Mouse (Mus musculus): Measurements from ENCODE around the gene Ep400.
A peak's percentile ranks its signal among the peaks of the same experiment; 100 is the strongest.

Ep400 gene

GRCm38 (mm10) chr5:110665486-110666121, 104.9 kb downstream of the Ep400 start:
- DNase-seq (ENCODE audit: low spot score in 2 of 2): no peak

DNA sequence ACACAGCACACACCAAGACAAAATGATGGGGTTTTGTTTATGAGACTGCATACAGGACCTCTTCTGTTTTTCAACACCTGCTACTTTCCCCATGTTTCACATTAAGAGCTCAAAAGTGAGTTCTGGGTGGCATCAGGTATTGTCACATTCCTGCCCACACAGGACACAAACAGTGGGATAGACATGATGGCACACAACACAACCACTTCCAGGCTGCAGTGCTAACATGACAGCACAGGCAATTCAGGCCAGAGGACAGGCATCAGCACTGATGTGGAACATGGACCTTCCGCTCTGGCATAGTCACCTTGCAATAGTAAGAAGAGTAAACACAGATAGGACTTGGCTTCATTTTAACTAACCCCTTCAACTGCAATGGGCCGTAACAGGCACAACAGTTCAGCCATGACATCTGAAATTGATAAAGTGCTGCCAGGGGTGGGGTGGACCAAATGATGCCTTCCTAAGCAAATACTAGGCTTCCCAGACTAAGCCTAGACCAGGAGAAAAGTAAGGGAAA, 105.7 kb downstream of the Ep400 start:
- no peak for DNase-seq (ENCODE audit: low spot score in 2 of 2)

- DNase-seq (ENCODE audit: low spot score in 2 of 2): no peak
Observed at GRCm38 (mm10) chr5:110664041-110664440, 106.5 kb downstream of the Ep400 start.

DNA sequence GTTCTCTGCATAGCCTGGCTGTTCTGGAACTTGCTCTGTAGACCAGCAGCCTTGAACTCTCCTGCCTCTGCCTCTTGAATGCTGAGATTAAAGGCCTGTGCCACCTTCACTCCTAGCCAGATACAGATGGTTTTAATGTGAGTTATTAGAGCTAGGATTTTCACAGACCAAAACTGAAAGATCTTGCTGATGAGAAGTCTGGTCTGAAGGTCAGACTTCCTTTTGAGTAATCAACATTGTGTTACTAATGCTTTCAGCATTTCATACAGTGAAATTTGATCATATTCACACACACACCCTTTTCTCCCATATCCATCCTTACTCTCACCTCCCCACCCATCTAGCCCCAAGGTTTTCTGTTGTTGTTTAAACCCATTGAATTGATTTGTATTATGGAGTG, 110.8 kb downstream of the Ep400 start:
- no peak for DNase-seq (ENCODE audit: low spot score in 2 of 2)

GRCm38 (mm10) chr5:110653686-110654085, 116.8 kb downstream of the Ep400 start:
- no peak for DNase-seq (ENCODE audit: low spot score in 2 of 2)

DNA sequence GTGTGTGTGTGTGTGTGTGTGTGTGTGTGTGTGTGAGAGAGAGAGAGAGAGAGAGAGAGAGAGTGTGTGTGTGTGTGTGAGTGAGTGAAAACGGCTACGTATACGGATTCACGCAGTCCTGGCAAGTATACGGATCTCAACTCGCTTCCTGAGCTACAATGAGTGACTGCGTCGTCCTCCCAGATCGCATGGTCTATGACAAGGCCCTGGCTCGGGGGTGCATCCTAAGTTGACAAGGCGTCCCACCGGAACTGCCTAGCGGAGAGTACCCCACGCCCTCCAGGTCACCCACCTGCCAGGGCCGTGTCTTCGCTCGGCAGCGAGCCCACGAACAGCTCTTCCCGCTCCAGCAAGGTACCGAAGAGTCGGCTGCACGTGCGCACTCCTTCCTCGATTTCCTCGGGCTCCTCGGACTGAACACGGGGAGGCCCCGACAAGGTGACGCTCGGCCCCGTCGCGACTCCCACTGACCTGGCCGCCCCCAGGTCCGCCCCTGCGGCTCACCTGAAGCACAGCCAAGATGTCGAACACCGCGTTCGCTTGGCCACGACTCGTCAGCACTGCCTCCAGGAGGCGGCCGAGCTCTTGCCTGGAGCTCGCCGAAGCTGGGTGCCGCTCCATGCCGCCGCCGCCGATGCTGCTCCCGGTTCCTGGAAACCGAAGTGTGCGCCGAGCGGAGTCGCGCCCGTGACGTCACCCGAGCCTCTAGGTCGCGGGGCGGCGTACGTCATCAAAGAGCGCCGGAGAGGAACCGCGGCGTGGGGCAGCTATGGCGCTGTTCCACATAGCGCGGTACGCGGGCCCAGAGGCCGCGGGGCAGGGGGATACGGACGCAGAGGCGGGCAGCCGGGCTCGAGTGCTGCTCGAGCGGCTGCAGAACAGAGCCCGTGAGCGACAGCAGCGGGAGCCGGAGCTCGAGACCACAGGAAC, 117.5 kb downstream of the Ep400 start, which contains the start of the genes Noc4l and Ddx51:
Noc4l (minus strand) TSS at position 699 of the 930 bp plus-strand sequence.
Ddx51 (plus strand) TSS at position 733 of the 930 bp plus-strand sequence.
- DNase-seq (ENCODE audit: low spot score in 2 of 2): peak; percentile 94 to 98

GRCm38 (mm10) chr5:110646377-110646776, 124.1 kb downstream of the Ep400 start:
- no peak for DNase-seq (ENCODE audit: low spot score in 2 of 2)

DNA sequence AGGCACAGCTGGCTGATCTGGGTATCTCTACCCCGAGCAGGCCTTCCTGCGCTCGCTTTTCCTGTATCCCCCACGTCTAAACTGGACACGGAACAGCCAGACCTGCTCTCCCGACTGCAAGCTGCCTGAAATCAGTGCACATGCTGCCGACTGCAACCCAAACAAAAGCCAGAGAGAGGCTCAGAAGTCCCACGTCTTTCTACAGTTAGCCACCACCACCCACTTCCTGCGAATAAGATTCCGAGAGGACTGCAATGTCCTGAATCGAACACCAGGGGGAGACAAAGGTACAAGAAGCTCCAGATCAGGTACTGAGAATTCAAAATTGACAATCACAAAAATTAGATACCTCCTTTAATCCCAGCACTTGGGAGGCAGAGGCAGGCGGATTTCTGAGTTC, 131.1 kb downstream of the Ep400 start:
- DNase-seq (ENCODE audit: low spot score in 2 of 2): peak; percentile 53 to 65

DNA sequence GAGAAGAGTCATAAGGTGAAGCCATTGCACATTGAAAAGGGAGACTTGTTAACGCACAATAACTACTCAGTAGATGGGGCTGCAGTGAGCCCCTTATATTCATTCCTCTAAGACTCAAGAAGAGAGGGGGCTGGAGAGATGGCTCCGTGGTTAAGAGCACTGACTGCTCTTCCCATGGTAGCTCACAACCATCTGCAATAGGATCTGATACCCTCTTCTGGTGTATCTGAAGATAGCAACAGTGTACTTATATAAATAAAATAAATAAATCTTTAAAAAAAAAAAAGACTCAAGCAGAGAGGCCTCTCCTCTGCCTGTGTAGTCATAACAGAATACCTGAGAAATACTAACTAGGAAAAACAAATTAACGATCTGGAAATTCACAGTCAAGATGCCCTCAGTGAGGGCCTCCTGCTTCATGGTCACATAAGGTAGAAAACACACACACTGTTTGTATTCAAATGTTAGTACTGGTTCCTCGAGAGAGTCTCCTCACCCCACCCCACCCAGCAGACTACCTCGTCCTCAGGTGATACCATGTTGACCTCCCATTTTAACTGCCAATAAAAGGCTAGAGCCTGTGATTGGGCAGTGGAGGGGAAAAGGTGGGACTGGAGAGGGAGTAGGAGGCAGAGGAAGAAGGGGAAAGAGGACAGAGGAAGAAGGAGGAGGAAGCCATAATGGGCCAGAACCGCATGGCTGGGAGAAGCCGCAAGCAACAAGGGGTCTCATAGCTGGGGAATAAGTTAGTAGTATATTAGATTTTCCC, 132.0 kb downstream of the Ep400 start:
- no peak for DNase-seq (ENCODE audit: low spot score in 2 of 2)

DNA sequence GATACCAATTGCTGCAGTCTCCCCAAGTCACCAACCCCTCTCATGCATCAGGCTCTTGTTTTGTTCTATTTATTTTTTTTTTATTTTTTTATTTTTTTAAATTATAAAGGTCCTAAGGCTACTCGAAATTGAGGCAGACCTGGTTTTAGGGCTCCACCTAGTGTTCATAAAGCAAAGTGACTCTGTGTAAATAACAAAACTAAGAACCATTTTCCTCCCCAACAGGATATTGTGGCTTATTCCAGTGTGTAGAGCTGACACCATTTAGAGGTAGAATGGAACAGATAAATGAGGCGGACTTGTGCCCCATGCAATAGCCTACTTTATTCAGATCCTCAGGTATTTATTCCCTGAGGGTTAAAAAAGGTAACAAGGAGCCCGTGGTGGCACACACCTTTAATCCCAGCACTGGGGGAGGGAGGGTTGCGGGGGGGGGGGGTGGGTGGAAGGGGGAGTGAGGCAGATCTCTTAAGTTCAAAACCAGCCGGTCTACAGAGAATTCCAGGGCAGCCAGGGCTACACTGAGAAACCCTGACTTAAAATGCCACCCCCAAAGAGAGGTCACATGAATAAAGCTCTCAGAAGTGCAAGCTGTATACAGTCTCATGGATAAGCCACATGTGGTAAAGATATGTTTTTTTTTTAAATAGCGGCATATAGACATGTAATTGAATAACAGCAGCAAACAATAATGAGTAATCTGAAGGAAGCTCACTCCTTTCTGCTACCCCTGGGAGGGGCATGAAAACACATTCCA, 134.4 kb downstream of the Ep400 start:
- DNase-seq (ENCODE audit: low spot score in 2 of 2): no peak

- no peak for DNase-seq (ENCODE audit: low spot score in 2 of 2)
Observed at GRCm38 (mm10) chr5:110629525-110630120, 140.9 kb downstream of the Ep400 start.

- no peak for DNase-seq (ENCODE audit: low spot score in 2 of 2)
Observed at GRCm38 (mm10) chr5:110628156-110628555, 142.4 kb downstream of the Ep400 start.

DNA sequence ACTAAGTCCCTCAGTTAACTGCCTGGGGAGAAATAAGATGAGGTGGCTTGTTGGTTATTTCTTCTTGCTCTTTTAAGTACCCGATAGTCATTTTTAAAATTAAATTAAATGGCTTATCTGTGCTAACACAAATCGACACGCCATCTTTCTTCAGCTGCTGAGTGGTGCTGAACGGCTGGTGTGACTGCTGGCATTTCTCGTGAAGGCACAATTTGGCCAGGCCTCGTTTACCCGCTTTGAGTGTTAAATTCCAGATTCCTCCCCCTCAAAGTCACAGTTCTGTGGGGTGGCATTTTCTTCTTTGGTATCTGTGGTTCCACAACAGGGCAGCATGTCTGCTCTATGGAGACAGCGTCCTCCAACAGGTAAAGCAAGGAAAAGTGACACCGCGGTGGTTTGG, 143.2 kb downstream of the Ep400 start:
- no peak for DNase-seq (ENCODE audit: low spot score in 2 of 2)

- DNase-seq (ENCODE audit: low spot score in 2 of 2): no peak
Observed at GRCm38 (mm10) chr5:110624319-110624718, 146.2 kb downstream of the Ep400 start.

- no peak for DNase-seq (ENCODE audit: low spot score in 2 of 2)
Observed at GRCm38 (mm10) chr5:110619226-110619625, 151.3 kb downstream of the Ep400 start.
